Mouse (Mus musculus): ENCODE measurements around the gene Zscan4d. TPM values are rescaled to one million over a fixed set of nuclear protein-coding genes. Genes with fewer than 3 reads are reported as not detected.
"Not testable (repeated sequence)": the region's sequence is repeated elsewhere in the genome, so short reads cannot be mapped to it uniquely, and the experiment has no call there.

Gene Zscan4d
- total RNA-seq (2021): not detected

GRCm38 (mm10) chr7:11166059-11166458, at the start of gene Zscan4d:
Zscan4d (minus strand) TSS chr7:11166159.
- DNase-seq (ENCODE audit: extremely low spot score in 1 of 2, low spot score in 1 of 2): not testable (repeated sequence)

- DNase-seq (ENCODE audit: extremely low spot score in 1 of 2, low spot score in 1 of 2): not testable (repeated sequence)
These were observed 7.9 kb downstream of the Zscan4d start for GRCm38 (mm10) chr7:11158036-11158435.

Other genes starting within 250 kb of the Zscan4d start
- gene Zscan4c, start 160.4 kb downstream of the Zscan4d start, total RNA-seq (2021): not detected
- gene Zscan4-ps1, start 96.5 kb downstream of the Zscan4d start, total RNA-seq (2021): not detected
- not detected for gene Zscan4e, start 144.5 kb upstream of the Zscan4d start, total RNA-seq (2021)
- gene Zscan4f, start 231.8 kb upstream of the Zscan4d start, total RNA-seq (2021): not detected